Mouse (Mus musculus) intestine, embryonic 16.5 days (tissue): ENCODE data around the gene Gpr25. TPM values are rescaled to one million over a fixed set of nuclear protein-coding genes. Genes with fewer than 3 reads are reported as not detected.

Experiments
- ATAC-seq: fragments of 200-750 bp; cut with Nextera tagmentation; 2 replicates; pipeline ENCODE4 v1.8.0; 2017; ENCODE audit warnings: moderate TSS enrichment, moderate library complexity
- H3K27ac ChIP-seq: fragments of 300-500 bp; sonication (generic); 2 replicates; pipeline ENCODE4 v1.5.1; 2014; ENCODE audit warnings: mild to moderate bottlenecking, low read length
- H3K27me3 ChIP-seq: fragments of 300-500 bp; sonication (generic); replicated peaks from 2 replicates; pipeline ENCODE4 v1.6.1; 2014; ENCODE audit warnings: low read length, control low read depth, mixed read lengths; ENCODE audit not compliant: control insufficient read depth, insufficient read depth
- H3K36me3 ChIP-seq: fragments of 300-500 bp; sonication (generic); 2 replicates; pipeline ENCODE4 v1.6.1; 2014; ENCODE audit warnings: low read length, control low read depth; ENCODE audit not compliant: control insufficient read depth, insufficient read depth
- H3K4me1 ChIP-seq: fragments of 300-500 bp; sonication (generic); 2 replicates; pipeline ENCODE4 v1.6.1; 2014; ENCODE audit warnings: low read length, control low read depth, mixed read lengths; ENCODE audit not compliant: control insufficient read depth, insufficient read depth
- H3K4me2 ChIP-seq: fragments of 300-500 bp; sonication (generic); 2 replicates; pipeline ENCODE4 v1.6.1; 2014; ENCODE audit warnings: low read depth, low read length, control low read depth
- H3K4me3 ChIP-seq: fragments of 300-500 bp; sonication (generic); 2 replicates; pipeline ENCODE4 v1.5.1; 2014; ENCODE audit warnings: mild to moderate bottlenecking, low read length
- H3K9ac ChIP-seq: fragments of 300-500 bp; sonication (generic); 2 replicates; pipeline ENCODE4 v1.6.1; 2014; ENCODE audit warnings: low read depth, low read length
- H3K9me3 ChIP-seq: fragments of 300-500 bp; sonication (generic); 2 replicates; pipeline ENCODE4 v1.6.1; 2016; ENCODE audit warnings: low read length, control low read depth; ENCODE audit not compliant: control insufficient read depth
- WGBS: fragments of 180-500 bp; shearing (Covaris S2); extraction: QIAGEN DNeasy Blood & Tissue Kit; methylation state at CpG from one replicate; pipeline ENCODE4 v1.1.7; 2014; 5-methylcytosine and 5-hydroxymethylcytosine counted together
- polyA plus RNA-seq: library from polyadenylated mRNA; unstranded; fragments of >200 nt; fragmentation: Nextera tagmentation; extraction: Ambion mirVana; gene quantifications from 2 replicates; pipeline ENCODE4 v1.2.1, GENCODE M21; 2015

The Gpr25 gene
- polyA plus RNA-seq, result not detected in 2 replicates

DNA sequence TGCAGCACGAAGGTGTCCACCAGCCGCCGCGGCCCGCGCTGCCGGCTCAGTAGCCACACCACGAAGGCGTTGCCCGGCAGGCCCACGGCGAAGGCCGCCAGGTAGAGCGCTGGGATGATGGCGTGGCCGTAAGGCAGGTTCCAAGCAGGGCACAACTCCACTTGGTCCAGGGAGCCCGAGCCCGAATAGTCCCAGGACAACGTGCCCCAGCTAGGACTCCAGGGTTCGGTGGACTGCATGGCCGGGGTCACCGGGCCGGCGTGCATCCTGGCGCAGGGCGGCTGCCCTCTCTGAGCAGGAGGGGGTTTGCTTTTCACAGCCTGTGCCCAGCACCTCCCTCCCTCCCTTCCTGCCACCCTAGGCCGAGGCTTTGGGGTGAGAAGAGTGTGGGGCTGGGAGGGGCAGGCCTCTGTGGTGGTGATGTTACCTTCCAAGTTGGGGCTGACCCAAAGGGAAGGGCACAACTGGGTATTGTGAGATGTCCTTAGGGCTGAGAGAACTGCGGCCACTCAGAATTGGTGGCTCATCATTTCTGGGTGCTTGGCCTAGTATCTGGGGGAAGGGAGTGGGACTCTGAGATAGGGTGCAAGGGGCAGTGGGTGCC lies at the start of gene Gpr25:
Gpr25 (minus strand) TSS at position 239 of the 604 bp plus-strand sequence.
- H3K27ac ChIP-seq, result no peak within 1 kb of the TSS
- H3K4me2 ChIP-seq, result peak within 1 kb of the TSS; percentile 97
- peaks cover 11% of the 10 kb centered on the region for H3K4me1 ChIP-seq
- ATAC-seq, result peak; percentile 24; the same call in 1 of the 2 replicates
- peak within 1 kb of the TSS; percentile 65 for H3K9ac ChIP-seq
- peak within 1 kb of the TSS; percentile 62 for H3K4me3 ChIP-seq
- H3K27me3 ChIP-seq, result peaks cover 42% of the 10 kb centered on the region
- H3K36me3 ChIP-seq, result no peaks in the 10 kb centered on the region
- no peaks in the 10 kb centered on the region for H3K9me3 ChIP-seq
- WGBS, result 13% methylated on average over 28 of the region's 28 CpGs

DNA sequence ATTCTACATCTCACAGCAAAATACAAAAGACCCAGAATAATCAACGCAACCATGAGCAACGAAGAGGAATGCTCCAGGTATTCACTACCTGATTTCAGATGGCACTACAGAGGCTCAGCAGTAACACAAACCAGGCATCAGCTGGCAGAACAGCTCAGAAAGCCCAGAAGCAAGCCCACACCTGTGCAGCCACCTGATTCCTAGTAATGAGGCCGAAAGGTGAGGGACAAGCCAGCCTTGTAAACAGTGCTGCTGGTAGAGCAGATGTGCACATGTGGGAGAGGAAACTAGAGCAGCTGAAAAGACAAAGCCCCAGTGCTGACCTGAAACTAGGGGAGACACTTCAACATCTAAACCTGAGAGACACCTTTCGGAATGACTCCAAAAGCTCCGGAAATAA lies 48.5 kb upstream of the Gpr25 start:
- no peak overlapping the region for H3K9ac ChIP-seq
- H3K4me3 ChIP-seq, result no peak overlapping the region
- H3K4me2 ChIP-seq, result no peak overlapping the region
- H3K27me3 ChIP-seq, result no peaks in the 10 kb centered on the region
- no peaks in the 10 kb centered on the region for H3K9me3 ChIP-seq
- ATAC-seq, result no peak
- WGBS, result 91% methylated on average over 5 of the region's 5 CpGs
- no peaks in the 10 kb centered on the region for H3K36me3 ChIP-seq
- no peaks in the 10 kb centered on the region for H3K4me1 ChIP-seq
- H3K27ac ChIP-seq, result no peak overlapping the region

DNA sequence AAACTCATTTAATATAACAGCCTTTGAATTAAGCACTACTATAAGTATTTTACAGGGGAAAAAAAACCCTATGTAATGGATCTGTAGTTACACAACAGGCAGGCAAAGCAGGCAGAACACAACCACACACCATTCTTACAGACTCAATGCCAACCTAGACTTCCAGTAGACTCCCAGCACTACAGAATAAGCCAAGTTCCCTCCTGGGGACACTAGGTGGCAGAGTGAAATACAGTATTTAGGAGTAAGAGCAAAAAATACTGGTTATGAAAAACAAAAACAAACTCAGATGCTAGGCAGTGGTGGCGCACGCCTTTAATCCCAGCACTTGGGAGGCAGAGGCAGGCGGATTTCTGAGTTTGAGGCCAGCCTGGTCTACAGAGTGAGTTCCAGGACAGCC lies 45.8 kb upstream of the Gpr25 start:
- no peaks in the 10 kb centered on the region for H3K4me1 ChIP-seq
- 85% methylated on average over 3 of the region's 3 CpGs for WGBS
- H3K36me3 ChIP-seq, result peaks cover 3% of the 10 kb centered on the region; the same call in 1 of the 2 replicates
- no peaks in the 10 kb centered on the region for H3K9me3 ChIP-seq
- no peak overlapping the region for H3K4me2 ChIP-seq
- no peak overlapping the region for H3K9ac ChIP-seq
- H3K27ac ChIP-seq, result no peak overlapping the region
- 0 out of 2 replicates have a peak, but pooled peaks have one; percentile 23 for ATAC-seq
- no peaks in the 10 kb centered on the region for H3K27me3 ChIP-seq
- no peak overlapping the region for H3K4me3 ChIP-seq

DNA sequence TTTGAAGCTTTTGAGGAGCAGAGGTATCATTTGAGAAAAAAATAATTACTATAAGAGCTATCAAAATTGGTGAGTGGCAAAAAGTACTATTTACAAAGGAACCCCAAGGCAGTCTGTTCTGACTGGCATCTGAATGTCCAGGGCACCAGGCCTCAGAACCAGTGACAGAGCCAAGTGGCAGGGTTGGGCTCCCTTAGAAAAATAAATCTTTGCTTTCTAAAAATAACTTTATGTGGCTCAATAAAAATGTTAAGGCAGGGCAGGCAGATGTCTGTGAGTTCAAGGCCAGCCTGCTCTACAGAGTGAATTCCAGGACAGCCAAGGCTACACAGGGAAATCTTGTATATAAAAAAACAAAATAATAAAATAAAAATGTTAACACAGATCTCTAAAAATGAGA lies 33.3 kb upstream of the Gpr25 start:
- Histone ChIP-seq H3K27ac (no peak overlapping the region), H3K36me3 (no peaks in the 10 kb centered on the region), H3K9me3 (no peaks in the 10 kb centered on the region), H3K4me2 (no peak overlapping the region), H3K9ac (no peak overlapping the region), H3K4me1 (no peaks in the 10 kb centered on the region), H3K4me3 (no peak overlapping the region), H3K27me3 (no peaks in the 10 kb centered on the region)
- ATAC-seq, result no peak

- no peaks in the 10 kb centered on the region for H3K4me1 ChIP-seq
Observed at GRCm38 (mm10) chr1:136289803-136290202, 29.1 kb upstream of the Gpr25 start.

DNA sequence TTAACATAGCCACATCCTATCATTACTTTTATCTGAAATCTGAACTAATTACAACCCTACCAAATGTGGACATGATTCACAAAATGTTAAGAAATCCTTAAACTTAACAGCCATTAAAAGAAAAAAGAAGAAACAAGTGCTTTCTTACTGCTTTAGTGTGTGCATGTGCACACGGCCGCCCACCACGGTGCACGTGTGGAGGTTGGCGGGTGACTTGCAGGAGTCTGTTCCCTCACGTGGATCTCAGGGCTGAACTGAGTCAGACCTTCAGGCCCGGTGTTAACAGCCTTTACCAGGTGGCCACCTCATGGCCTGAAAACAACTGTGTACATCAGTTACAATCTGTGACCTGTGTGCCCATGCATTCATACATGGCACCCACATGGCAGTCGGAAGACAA lies 16.7 kb upstream of the Gpr25 start:
- 93% methylated on average over 8 of the region's 8 CpGs for WGBS
- Histone ChIP-seq H3K4me3 (no peak overlapping the region), H3K4me1 (no peaks in the 10 kb centered on the region), H3K27ac (no peak overlapping the region), H3K4me2 (no peak overlapping the region), H3K9ac (no peak overlapping the region), H3K27me3 (no peaks in the 10 kb centered on the region), H3K9me3 (no peaks in the 10 kb centered on the region), H3K36me3 (0 out of 2 replicates have a peak, but pooled peaks cover 9% of the 10 kb centered on the region)
- ATAC-seq, result no peak

More at GRCm38 (mm10) chr1:136289803-136290202, 29.1 kb upstream of the Gpr25 start:
- no peak overlapping the region for H3K27ac ChIP-seq
- 75% methylated on average over 1 of the region's 1 CpGs for WGBS
- ATAC-seq, result no peak
- no peaks in the 10 kb centered on the region for H3K27me3 ChIP-seq
- H3K36me3 ChIP-seq, result no peaks in the 10 kb centered on the region
- no peak overlapping the region for H3K4me2 ChIP-seq
- no peak overlapping the region for H3K4me3 ChIP-seq
- no peaks in the 10 kb centered on the region for H3K9me3 ChIP-seq
- no peak overlapping the region for H3K9ac ChIP-seq

GRCm38 (mm10) chr1:136268224-136268623 lies 7.6 kb upstream of the Gpr25 start:
- Histone ChIP-seq H3K27me3 (no peaks in the 10 kb centered on the region), H3K4me1 (no peaks in the 10 kb centered on the region), H3K4me2 (no peak overlapping the region), H3K27ac (no peak overlapping the region), H3K9ac (no peak overlapping the region), H3K4me3 (no peak overlapping the region), H3K36me3 (no peaks in the 10 kb centered on the region), H3K9me3 (no peaks in the 10 kb centered on the region)
- ATAC-seq, result no peak
- 81% methylated on average over 7 of the region's 7 CpGs for WGBS

DNA sequence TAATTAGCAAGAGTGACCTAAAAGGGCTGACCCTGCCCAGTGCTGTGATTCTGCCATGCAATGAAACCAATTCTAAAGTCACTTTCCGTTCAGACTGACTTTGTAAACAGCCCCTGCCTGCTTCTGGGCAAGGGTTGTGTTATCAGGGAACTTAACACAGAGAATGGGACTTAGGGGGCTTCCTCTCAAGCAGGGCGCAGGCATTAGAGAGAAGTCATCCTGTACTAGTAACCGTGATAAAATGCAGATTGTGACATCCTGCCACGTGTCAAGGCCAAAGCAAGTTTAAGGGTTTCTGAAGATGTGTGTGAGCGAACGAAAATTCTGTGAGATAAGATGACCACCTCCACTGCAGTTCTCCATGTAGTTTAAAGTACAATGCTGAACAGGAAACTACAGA lies 5.5 kb upstream of the Gpr25 start:
- Histone ChIP-seq H3K4me3 (no peak overlapping the region), H3K4me1 (no peaks in the 10 kb centered on the region), H3K9me3 (no peaks in the 10 kb centered on the region), H3K9ac (no peak overlapping the region), H3K4me2 (no peak overlapping the region), H3K36me3 (no peaks in the 10 kb centered on the region), H3K27me3 (peaks cover 8% of the 10 kb centered on the region), H3K27ac (no peak overlapping the region)
- ATAC-seq, result no peak
- 56% methylated on average over 6 of the region's 6 CpGs for WGBS

DNA sequence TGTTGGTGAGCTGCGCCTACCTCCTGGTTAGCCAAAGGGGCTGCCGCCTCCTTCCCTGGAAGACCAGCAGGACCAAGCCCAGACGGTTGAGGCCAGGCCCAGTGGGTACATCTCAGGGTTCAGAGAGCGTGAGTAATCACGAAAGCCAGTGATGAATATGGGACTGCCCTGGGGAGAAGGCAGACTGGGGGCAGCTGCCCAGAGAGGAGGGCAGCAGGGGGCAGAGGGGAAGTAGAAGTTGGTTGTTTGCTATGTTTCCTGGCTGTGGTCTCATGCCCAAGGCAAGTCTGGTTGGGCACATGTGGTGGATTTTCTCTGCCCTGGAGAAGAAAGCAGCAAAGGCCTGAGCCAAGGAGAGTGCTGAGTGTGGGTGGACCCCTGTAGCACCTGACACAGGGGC lies 2.7 kb upstream of the Gpr25 start:
- no peak overlapping the region for H3K4me3 ChIP-seq
- no peak for ATAC-seq
- H3K9ac ChIP-seq, result no peak overlapping the region
- 90% methylated on average over 5 of the region's 5 CpGs for WGBS
- no peak overlapping the region for H3K27ac ChIP-seq
- peaks cover 32% of the 10 kb centered on the region for H3K27me3 ChIP-seq
- no peaks in the 10 kb centered on the region for H3K9me3 ChIP-seq
- no peak overlapping the region for H3K4me2 ChIP-seq
- peaks cover 11% of the 10 kb centered on the region for H3K4me1 ChIP-seq
- no peaks in the 10 kb centered on the region for H3K36me3 ChIP-seq
